Mouse (Mus musculus) stomach, postnatal 0 days (tissue): Measurements from ENCODE around the gene Gpatch2l. TPM values are rescaled to one million over a fixed set of nuclear protein-coding genes. Genes with fewer than 3 reads are reported as not detected.

Source experiments
- ATAC-seq: fragments of 200-750 bp; cut with Nextera tagmentation; 2 replicates; pipeline ENCODE4 v1.8.0; 2017; ENCODE audit not compliant: low FRiP score, low TSS enrichment
- DNase-seq: peaks from one replicate; pipeline ENCODE4 v3.0.0-alpha.2; 2016; ENCODE audit warnings: low spot score
- H3K27ac ChIP-seq: fragments of 300-500 bp; sonication (generic); replicated peaks from 2 replicates; pipeline ENCODE4 v1.5.1; 2014; ENCODE audit warnings: mild to moderate bottlenecking, control low read depth
- H3K27me3 ChIP-seq: fragments of 300-500 bp; sonication (generic); 2 replicates; pipeline ENCODE4 v1.6.1; 2014; ENCODE audit warnings: low read length; ENCODE audit not compliant: control insufficient read depth, insufficient read depth
- H3K36me3 ChIP-seq: fragments of 300-500 bp; sonication (generic); 2 replicates; pipeline ENCODE4 v1.6.1; 2014; ENCODE audit warnings: low read length, mixed read lengths; ENCODE audit not compliant: control insufficient read depth, insufficient read depth
- H3K4me1 ChIP-seq: fragments of 300-500 bp; sonication (generic); replicated peaks from 2 replicates; pipeline ENCODE4 v1.6.1; 2014; ENCODE audit warnings: antibody characterized with exemption; ENCODE audit not compliant: control insufficient read depth, insufficient read depth
- H3K4me2 ChIP-seq: fragments of 300-500 bp; sonication (generic); replicated peaks from 2 replicates; pipeline ENCODE4 v1.6.1; 2014; ENCODE audit warnings: low read depth, mild to moderate bottlenecking, control low read depth, moderate library complexity
- H3K4me3 ChIP-seq: fragments of 300-500 bp; sonication (generic); 2 replicates; pipeline ENCODE4 v1.5.1; 2014; ENCODE audit warnings: low read depth, low read length, control low read depth
- H3K9ac ChIP-seq: fragments of 300-500 bp; sonication (generic); 2 replicates; pipeline ENCODE4 v1.6.1; 2014; ENCODE audit warnings: mild to moderate bottlenecking, low read length, control low read depth, mixed read lengths
- H3K9me3 ChIP-seq: fragments of 300-500 bp; sonication (generic); 2 replicates; pipeline ENCODE4 v1.6.1; 2016; ENCODE audit warnings: low read length; ENCODE audit not compliant: control insufficient read depth
- CTCF ChIP-seq: IDR thresholded peaks from 2 replicates; pipeline ENCODE4 v1.5.1; 2016; ENCODE audit warnings: antibody characterized with exemption, low read depth, mild to moderate bottlenecking, moderate library complexity
- EP300 ChIP-seq: optimal IDR thresholded peaks from 2 replicates; pipeline ENCODE3; 2016; ENCODE audit warnings: antibody characterized with exemption
- WGBS: fragments of 180-500 bp; shearing (Covaris S2); extraction: QIAGEN DNeasy Blood & Tissue Kit; methylation state at CpG from one replicate; pipeline ENCODE4 v1.1.7; 2014; 5-methylcytosine and 5-hydroxymethylcytosine counted together
- polyA plus RNA-seq: library from polyadenylated mRNA; unstranded; fragments of >200 nt; fragmentation: Nextera tagmentation; extraction: Ambion mirVana; gene quantifications from 2 replicates; pipeline ENCODE4 v1.2.1, GENCODE M21; 2015

Gene Gpatch2l
- polyA plus RNA-seq, 1 experiment from 2014 or later: 6.8 TPM

DNA sequence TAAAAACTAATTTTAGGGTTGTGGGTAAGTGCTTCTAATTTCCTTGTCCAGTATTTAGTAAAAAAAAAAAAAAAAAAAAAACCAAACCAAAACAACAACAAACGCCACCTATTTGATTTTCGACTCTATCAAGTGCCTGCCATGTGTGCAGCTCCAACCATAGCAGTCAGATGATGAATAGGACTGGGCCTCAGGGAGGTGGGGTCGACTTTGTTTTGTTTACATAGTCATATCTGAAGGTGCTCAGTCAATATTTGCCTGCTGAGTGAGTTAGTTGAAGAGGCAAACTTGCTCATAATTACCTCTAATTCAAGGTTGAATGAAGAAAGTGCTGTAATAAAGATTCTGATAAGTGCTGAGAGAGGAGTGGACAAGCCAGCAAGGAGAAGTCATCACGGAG is 7.4 kb upstream of the Gpatch2l start:
- Histone ChIP-seq H3K27me3 (no peaks in the 10 kb centered on the region), H3K9ac (no peak overlapping the region), H3K9me3 (no peaks in the 10 kb centered on the region), H3K4me3 (no peak overlapping the region), H3K4me1 (no peaks in the 10 kb centered on the region), H3K36me3 (no peaks in the 10 kb centered on the region), H3K27ac (no peak overlapping the region), H3K4me2 (no peak overlapping the region)
- TF ChIP-seq EP300 (no peak), CTCF (no peak)
- ATAC-seq (peak; percentile 88), DNase-seq (peak; percentile 58)
- 32% methylated on average over 4 of the region's 4 CpGs for WGBS

DNA sequence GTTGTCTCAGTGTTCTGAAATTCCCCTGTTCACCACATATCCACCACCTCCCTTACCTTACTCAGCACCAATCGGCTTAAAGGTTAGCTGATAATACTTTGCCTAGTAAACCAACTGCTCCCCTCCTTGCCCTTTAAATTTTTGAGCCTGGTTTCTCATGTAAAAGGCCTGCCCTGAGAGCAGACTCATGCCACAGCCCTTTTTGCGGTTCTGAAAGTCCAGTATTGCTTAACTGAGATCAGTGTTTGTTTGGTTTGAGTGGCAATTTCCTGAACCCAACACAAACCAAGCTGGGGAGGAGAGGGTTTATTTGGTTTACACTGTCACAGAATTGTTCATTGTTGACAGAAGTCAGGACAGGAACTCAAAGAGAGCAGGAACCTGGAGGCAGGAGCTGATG is 2.9 kb upstream of the Gpatch2l start:
- Histone ChIP-seq H3K4me2 (no peak overlapping the region), H3K27me3 (no peaks in the 10 kb centered on the region)
- TF ChIP-seq CTCF: no peak
- no peak for TF ChIP-seq EP300

DNA sequence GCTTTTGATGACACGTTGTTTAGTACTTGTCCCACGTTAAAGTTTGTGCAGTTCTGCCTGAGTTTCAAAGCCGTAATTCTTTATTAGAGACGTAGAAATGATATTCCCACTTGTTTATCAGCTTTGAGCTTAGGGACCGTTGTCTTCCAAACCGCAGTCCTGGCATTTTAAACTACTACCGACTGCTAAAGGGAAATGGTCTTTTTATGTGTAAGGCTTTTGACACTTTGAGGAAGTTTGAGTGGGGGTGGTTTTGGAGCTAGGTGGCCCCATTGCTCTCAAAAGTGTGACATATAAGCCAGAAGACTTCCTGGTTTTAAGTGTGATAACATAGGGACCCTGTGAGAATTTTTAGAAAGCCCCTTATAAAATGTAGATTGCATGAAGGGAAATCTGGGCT is 905 bp downstream of the Gpatch2l start:
- peak overlapping the region; percentile 75 for H3K4me3 ChIP-seq
- peaks cover 3% of the 10 kb centered on the region for H3K4me1 ChIP-seq
- TF ChIP-seq EP300: no peak
- no peak for TF ChIP-seq CTCF
- ATAC-seq: no peak
- peak overlapping the region; percentile 81 for H3K27ac ChIP-seq
- H3K27me3 ChIP-seq: no peaks in the 10 kb centered on the region
- WGBS: 9% methylated on average over 7 of the region's 7 CpGs
- H3K4me2 ChIP-seq: peak overlapping the region; percentile 91
- H3K36me3 ChIP-seq: no peaks in the 10 kb centered on the region
- peak overlapping the region; percentile 89 for H3K9ac ChIP-seq
- H3K9me3 ChIP-seq: no peaks in the 10 kb centered on the region
- DNase-seq: no peak

More for the DNA sequence above, 2.9 kb upstream of the Gpatch2l start:
- Histone ChIP-seq H3K9me3 (no peaks in the 10 kb centered on the region), H3K4me1 (peaks cover 3% of the 10 kb centered on the region), H3K27ac (no peak overlapping the region), H3K36me3 (no peaks in the 10 kb centered on the region), H3K9ac (no peak overlapping the region), H3K4me3 (no peak overlapping the region)
- WGBS: 66% methylated on average over 2 of the region's 2 CpGs
- ATAC-seq (no peak), DNase-seq (no peak)

DNA sequence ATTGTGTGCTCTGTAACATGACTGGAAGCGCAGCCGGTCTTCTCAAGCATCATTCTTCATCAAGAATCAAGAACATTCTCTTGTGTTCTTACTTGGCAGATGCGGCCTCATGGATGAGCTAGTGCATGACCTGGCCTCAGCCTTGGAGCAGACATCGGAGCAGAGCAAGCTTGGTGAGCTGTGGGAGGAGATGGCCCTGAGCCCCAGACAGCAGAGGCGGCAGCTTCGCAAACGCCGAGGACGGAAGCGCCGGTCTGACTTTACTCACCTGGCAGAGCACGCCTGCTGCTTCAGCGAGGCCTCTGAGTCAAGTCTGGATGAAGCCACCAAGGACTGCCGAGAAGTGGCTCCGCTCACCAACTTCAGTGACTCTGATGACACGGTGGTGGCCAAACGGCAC is 2.3 kb downstream of the Gpatch2l start:
- Histone ChIP-seq H3K9ac (no peak overlapping the region), H3K36me3 (no peaks in the 10 kb centered on the region), H3K9me3 (no peaks in the 10 kb centered on the region), H3K4me1 (peaks cover 3% of the 10 kb centered on the region), H3K4me2 (no peak overlapping the region), H3K27ac (no peak overlapping the region), H3K27me3 (no peaks in the 10 kb centered on the region), H3K4me3 (no peak overlapping the region)
- 93% methylated on average over 17 of the region's 17 CpGs for WGBS
- DNase-seq: no peak
- no peak for TF ChIP-seq CTCF
- TF ChIP-seq EP300: no peak
- ATAC-seq: no peak

DNA sequence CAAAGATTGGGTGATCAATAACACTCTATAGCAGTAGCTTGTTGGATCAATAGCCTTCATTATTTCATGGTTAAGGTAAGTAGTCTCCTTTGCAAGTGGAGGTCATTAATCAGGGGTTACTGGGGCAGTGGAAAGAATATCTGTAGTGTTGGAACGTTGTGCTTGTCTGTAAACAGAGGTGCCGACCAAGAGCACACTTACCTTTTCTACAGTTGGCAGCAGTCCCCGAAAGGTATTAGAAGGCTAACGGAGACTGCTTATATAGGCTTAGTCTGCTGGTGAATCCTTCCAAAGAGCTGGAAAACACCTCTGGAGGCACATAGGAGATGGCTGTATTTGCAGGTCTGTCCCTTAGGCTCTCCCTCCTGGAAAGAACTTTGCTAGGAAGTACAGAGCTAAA is 8.5 kb downstream of the Gpatch2l start:
- ATAC-seq (no peak), DNase-seq (peak; percentile 26)
- Histone ChIP-seq H3K27me3 (no peaks in the 10 kb centered on the region), H3K36me3 (no peaks in the 10 kb centered on the region), H3K4me3 (no peak overlapping the region), H3K9me3 (no peaks in the 10 kb centered on the region), H3K4me2 (no peak overlapping the region), H3K9ac (no peak overlapping the region), H3K4me1 (no peaks in the 10 kb centered on the region; the same call in 1 of the 2 replicates), H3K27ac (no peak overlapping the region)
- WGBS: 40% methylated on average over 4 of the region's 4 CpGs
- no peak for TF ChIP-seq CTCF
- TF ChIP-seq EP300: no peak

DNA sequence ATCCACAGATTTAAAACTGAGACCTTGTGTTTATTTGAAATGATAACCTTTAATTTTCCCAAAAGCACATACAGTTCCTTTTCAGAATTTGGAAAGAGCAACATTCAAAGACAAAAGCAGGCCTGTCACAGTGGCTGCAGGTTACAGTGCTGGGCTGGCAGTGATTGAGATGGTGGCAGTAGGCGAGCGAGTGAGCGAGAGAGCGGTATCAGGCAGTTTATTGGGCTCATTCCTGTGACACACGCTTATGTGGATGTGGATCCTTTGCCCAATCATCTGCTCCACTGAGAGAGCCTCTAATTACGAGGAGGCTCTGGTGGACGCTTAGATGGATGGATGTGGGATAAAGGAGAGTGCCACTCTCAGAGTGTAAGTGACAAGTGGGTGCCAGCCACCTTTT is 13.3 kb downstream of the Gpatch2l start:
- ATAC-seq: no peak
- 91% methylated on average over 7 of the region's 7 CpGs for WGBS
- H3K9me3 ChIP-seq: no peaks in the 10 kb centered on the region
- H3K36me3 ChIP-seq: no peaks in the 10 kb centered on the region
- H3K4me1 ChIP-seq: no peaks in the 10 kb centered on the region; the same call in 1 of the 2 replicates
- no peak for DNase-seq
- no peaks in the 10 kb centered on the region for H3K27me3 ChIP-seq
- no peak overlapping the region for H3K4me2 ChIP-seq
- H3K27ac ChIP-seq: no peak overlapping the region
- H3K4me3 ChIP-seq: no peak overlapping the region
- no peak overlapping the region for H3K9ac ChIP-seq
- no peak for TF ChIP-seq EP300
- TF ChIP-seq CTCF: no peak
